Mouse (Mus musculus) liver, embryonic 14.5 days (tissue): ENCODE results near the gene Olfr532. TPM values are rescaled to one million over a fixed set of nuclear protein-coding genes. Genes with fewer than 3 reads are reported as not detected.

ENCODE experiments used
- ATAC-seq: fragments of 200-750 bp; cut with Nextera tagmentation; 2 replicates; pipeline ENCODE4 v1.8.0; 2017; ENCODE audit warnings: moderate number of reproducible peaks, mild to moderate bottlenecking, moderate library complexity; ENCODE audit not compliant: insufficient read depth
- DNase-seq, 3 experiments: peaks; one replicate each; pipeline ENCODE4 v3.0.0-alpha.2; 2012 to 2013; ENCODE audit warnings: low read depth in 3 of 3, low spot score in 3 of 3
- H3K27ac ChIP-seq: fragments of 300-500 bp; sonication (generic); 2 replicates; pipeline ENCODE4 v1.5.1; 2014; ENCODE audit warnings: moderate library complexity, mild to moderate bottlenecking, control low read depth, inconsistent platforms
- H3K27me3 ChIP-seq: fragments of 300-500 bp; sonication (generic); 2 replicates; pipeline ENCODE4 v1.6.1; 2014; ENCODE audit warnings: mild to moderate bottlenecking, low read length, moderate library complexity; ENCODE audit not compliant: control insufficient read depth, insufficient read depth
- H3K36me3 ChIP-seq: fragments of 300-500 bp; sonication (generic); replicated peaks from 2 replicates; pipeline ENCODE4 v1.6.1; 2014; ENCODE audit warnings: low read depth; ENCODE audit not compliant: control insufficient read depth, insufficient read depth
- H3K4me1 ChIP-seq, 2 experiments: fragments of 200-500 bp in 1 of 2; fragments of 300-500 bp in 1 of 2; sonication (generic) in 1 of 2; replicated peaks; 2 replicates each; pipeline ENCODE4 v1.6.1; 2012 to 2014; ENCODE audit warnings: antibody characterized with exemption in 1 of 2, inconsistent platforms in 1 of 2, low read length in 1 of 2; ENCODE audit not compliant: control insufficient read depth in 2 of 2, insufficient read depth in 2 of 2
- H3K4me2 ChIP-seq: fragments of 300-500 bp; sonication (generic); 2 replicates; pipeline ENCODE4 v1.6.1; 2014; ENCODE audit warnings: low read depth, mild to moderate bottlenecking, control low read depth, moderate library complexity
- H3K4me3 ChIP-seq, 2 experiments: fragments of 200-500 bp in 1 of 2; fragments of 300-500 bp in 1 of 2; sonication (generic) in 1 of 2; 2 replicates each; pipeline ENCODE4 v1.5.1; 2012 to 2014; ENCODE audit warnings: low read depth in 2 of 2, low read length in 2 of 2, mild to moderate bottlenecking in 2 of 2, control low read depth in 1 of 2, inconsistent platforms in 1 of 2, moderate library complexity in 1 of 2; ENCODE audit not compliant: insufficient read depth in 1 of 2
- H3K9ac ChIP-seq: fragments of 300-500 bp; sonication (generic); replicated peaks from 2 replicates; pipeline ENCODE4 v1.6.1; 2014; ENCODE audit warnings: mild to moderate bottlenecking, control low read depth, moderate library complexity
- H3K9me3 ChIP-seq: fragments of 300-500 bp; sonication (generic); 2 replicates; pipeline ENCODE4 v1.6.1; 2016; ENCODE audit warnings: low read length, mixed read lengths; ENCODE audit not compliant: control insufficient read depth
- CTCF ChIP-seq: IDR thresholded peaks from 2 replicates; pipeline ENCODE4 v1.5.1; 2016; ENCODE audit warnings: antibody characterized with exemption, low read depth, control low read depth
- EP300 ChIP-seq: IDR thresholded peaks from 2 replicates; pipeline ENCODE4 v1.6.1; 2016; ENCODE audit warnings: antibody characterized with exemption, low read depth
- WGBS: fragments of 180-500 bp; shearing (Covaris S2); extraction: QIAGEN DNeasy Blood & Tissue Kit; methylation state at CpG from one replicate; pipeline ENCODE4 v1.1.7; 2014; ENCODE audit not compliant: insufficient replicate concordance; 5-methylcytosine and 5-hydroxymethylcytosine counted together
- polyA plus RNA-seq, 2 experiments: library from polyadenylated mRNA; depleted of rRNA in 1 of 2; stranded (reverse) in 1 of 2; unstranded in 1 of 2; fragments of >200 nt; fragmentation: Nextera tagmentation in 1 of 2; extraction: Ambion mirVana in 1 of 2; gene quantifications; 2 replicates each; pipeline versions ENCODE4 v1.2.1 to v1.2.3; 2012 to 2014

Olfr532 gene
- polyA plus RNA-seq, 2 experiments: not detected

GRCm38 (mm10) chr7:140376231-140376630 lies 45.2 kb downstream of the Olfr532 start, which contains the start of gene Olfr530:
TSS of gene Olfr530 (minus strand) at chr7:140376331.
- DNase-seq (no peak), ATAC-seq (no peak)
- TF ChIP-seq CTCF: no peak
- TF ChIP-seq EP300: no peak
- Histone ChIP-seq H3K9me3 (no peaks in the 10 kb centered on the region), H3K4me1 (no peaks in the 10 kb centered on the region), H3K27me3 (no peaks in the 10 kb centered on the region), H3K4me2 (no peak within 1 kb of the TSS), H3K27ac (no peak within 1 kb of the TSS), H3K9ac (no peak within 1 kb of the TSS), H3K36me3 (no peaks in the 10 kb centered on the region), H3K4me3 (no peak within 1 kb of the TSS)
- WGBS: 54% methylated on average over 1 of the region's 1 CpGs

GRCm38 (mm10) chr7:140374300-140374699 lies 47.1 kb downstream of the Olfr532 start:
- Histone ChIP-seq H3K4me3 (no peak overlapping the region), H3K9ac (no peak overlapping the region), H3K4me2 (no peak overlapping the region), H3K4me1 (no peaks in the 10 kb centered on the region), H3K27ac (no peak overlapping the region), H3K9me3 (no peaks in the 10 kb centered on the region), H3K27me3 (no peaks in the 10 kb centered on the region), H3K36me3 (no peaks in the 10 kb centered on the region)
- WGBS: 38% methylated on average over 4 of the region's 4 CpGs
- no peak for TF ChIP-seq CTCF
- ATAC-seq (no peak), DNase-seq (no peak)

Other genes starting within 250 kb of the Olfr532 start
- not detected in 2 replicates for gene Olfr523, start 248.4 kb downstream of the Olfr532 start, polyA plus RNA-seq (2012; rRNA removed)
- gene Olfr523, start 248.4 kb downstream of the Olfr532 start, polyA plus RNA-seq (2014; fragmentation: Nextera tagmentation; extraction: Ambion mirVana): not detected in 2 replicates
- gene Olfr524, start 215.7 kb downstream of the Olfr532 start, polyA plus RNA-seq (2012; rRNA removed): not detected in 2 replicates
- not detected in 2 replicates for gene Olfr524, start 215.7 kb downstream of the Olfr532 start, polyA plus RNA-seq (2014; fragmentation: Nextera tagmentation; extraction: Ambion mirVana)
- 0.03 and 0.07 TPM in 2 replicates for gene Cd163l1, start 203.4 kb downstream of the Olfr532 start, polyA plus RNA-seq (2012; rRNA removed)
- not detected in 2 replicates for gene Cd163l1, start 203.4 kb downstream of the Olfr532 start, polyA plus RNA-seq (2014; fragmentation: Nextera tagmentation; extraction: Ambion mirVana)
- gene 5830411N06Rik, start 174.4 kb downstream of the Olfr532 start, polyA plus RNA-seq (2012; rRNA removed): not detected in 2 replicates
- gene 5830411N06Rik, start 174.4 kb downstream of the Olfr532 start, polyA plus RNA-seq (2014; fragmentation: Nextera tagmentation; extraction: Ambion mirVana): not detected in 2 replicates
- not detected in 2 replicates for gene Olfr525, start 100.8 kb downstream of the Olfr532 start, polyA plus RNA-seq (2012; rRNA removed)
- gene Olfr525, start 100.8 kb downstream of the Olfr532 start, polyA plus RNA-seq (2014; fragmentation: Nextera tagmentation; extraction: Ambion mirVana): not detected in 2 replicates
- gene Olfr527, start 87.6 kb downstream of the Olfr532 start, polyA plus RNA-seq (2012; rRNA removed): not detected in 2 replicates
- gene Olfr527, start 87.6 kb downstream of the Olfr532 start, polyA plus RNA-seq (2014; fragmentation: Nextera tagmentation; extraction: Ambion mirVana): not detected in 2 replicates
- not detected in 2 replicates for gene Olfr60, start 60.0 kb downstream of the Olfr532 start, polyA plus RNA-seq (2012; rRNA removed)
- not detected in 2 replicates for gene Olfr60, start 60.0 kb downstream of the Olfr532 start, polyA plus RNA-seq (2014; fragmentation: Nextera tagmentation; extraction: Ambion mirVana)
- not detected in 2 replicates for gene Olfr530, start 45.3 kb downstream of the Olfr532 start, polyA plus RNA-seq (2012; rRNA removed)
- not detected in 2 replicates for gene Olfr530, start 45.3 kb downstream of the Olfr532 start, polyA plus RNA-seq (2014; fragmentation: Nextera tagmentation; extraction: Ambion mirVana)
- gene Olfr531, start 18.7 kb downstream of the Olfr532 start, polyA plus RNA-seq (2012; rRNA removed): not detected in 2 replicates
- gene Olfr531, start 18.7 kb downstream of the Olfr532 start, polyA plus RNA-seq (2014; fragmentation: Nextera tagmentation; extraction: Ambion mirVana): not detected in 2 replicates
- not detected in 2 replicates for gene Olfr533, start 41.7 kb upstream of the Olfr532 start, polyA plus RNA-seq (2012; rRNA removed)
- not detected in 2 replicates for gene Olfr533, start 41.7 kb upstream of the Olfr532 start, polyA plus RNA-seq (2014; fragmentation: Nextera tagmentation; extraction: Ambion mirVana)
- gene Olfr535, start 62.6 kb upstream of the Olfr532 start, polyA plus RNA-seq (2012; rRNA removed): not detected in 2 replicates
- not detected in 2 replicates for gene Olfr535, start 62.6 kb upstream of the Olfr532 start, polyA plus RNA-seq (2014; fragmentation: Nextera tagmentation; extraction: Ambion mirVana)
- gene Olfr536, start 85.8 kb upstream of the Olfr532 start, polyA plus RNA-seq (2012; rRNA removed): not detected in 2 replicates
- not detected in 2 replicates for gene Olfr536, start 85.8 kb upstream of the Olfr532 start, polyA plus RNA-seq (2014; fragmentation: Nextera tagmentation; extraction: Ambion mirVana)
- gene Olfr538, start 146.2 kb upstream of the Olfr532 start, polyA plus RNA-seq (2012; rRNA removed): not detected in 2 replicates
- not detected in 2 replicates for gene Olfr538, start 146.2 kb upstream of the Olfr532 start, polyA plus RNA-seq (2014; fragmentation: Nextera tagmentation; extraction: Ambion mirVana)
- gene Olfr46, start 179.6 kb upstream of the Olfr532 start, polyA plus RNA-seq (2012; rRNA removed): not detected in 2 replicates
- gene Olfr46, start 179.6 kb upstream of the Olfr532 start, polyA plus RNA-seq (2014; fragmentation: Nextera tagmentation; extraction: Ambion mirVana): not detected in 2 replicates
- gene Olfr61, start 207.3 kb upstream of the Olfr532 start, polyA plus RNA-seq (2012; rRNA removed): not detected in 2 replicates
- gene Olfr61, start 207.3 kb upstream of the Olfr532 start, polyA plus RNA-seq (2014; fragmentation: Nextera tagmentation; extraction: Ambion mirVana): not detected in 2 replicates
- gene Olfr53, start 224.8 kb upstream of the Olfr532 start, polyA plus RNA-seq (2012; rRNA removed): not detected in 2 replicates
- not detected in 2 replicates for gene Olfr53, start 224.8 kb upstream of the Olfr532 start, polyA plus RNA-seq (2014; fragmentation: Nextera tagmentation; extraction: Ambion mirVana)
- not detected in 2 replicates for gene Olfr539, start 238.3 kb upstream of the Olfr532 start, polyA plus RNA-seq (2012; rRNA removed)
- gene Olfr539, start 238.3 kb upstream of the Olfr532 start, polyA plus RNA-seq (2014; fragmentation: Nextera tagmentation; extraction: Ambion mirVana): not detected in 2 replicates